Mouse (Mus musculus): Measurements from ENCODE around the gene Rabif.
A peak's percentile ranks its signal among the peaks of the same experiment; 100 is the strongest.
"Not testable (repeated sequence)": the region's sequence is repeated elsewhere in the genome, so short reads cannot be mapped to it uniquely, and the experiment has no call there.

Rabif gene

DNA sequence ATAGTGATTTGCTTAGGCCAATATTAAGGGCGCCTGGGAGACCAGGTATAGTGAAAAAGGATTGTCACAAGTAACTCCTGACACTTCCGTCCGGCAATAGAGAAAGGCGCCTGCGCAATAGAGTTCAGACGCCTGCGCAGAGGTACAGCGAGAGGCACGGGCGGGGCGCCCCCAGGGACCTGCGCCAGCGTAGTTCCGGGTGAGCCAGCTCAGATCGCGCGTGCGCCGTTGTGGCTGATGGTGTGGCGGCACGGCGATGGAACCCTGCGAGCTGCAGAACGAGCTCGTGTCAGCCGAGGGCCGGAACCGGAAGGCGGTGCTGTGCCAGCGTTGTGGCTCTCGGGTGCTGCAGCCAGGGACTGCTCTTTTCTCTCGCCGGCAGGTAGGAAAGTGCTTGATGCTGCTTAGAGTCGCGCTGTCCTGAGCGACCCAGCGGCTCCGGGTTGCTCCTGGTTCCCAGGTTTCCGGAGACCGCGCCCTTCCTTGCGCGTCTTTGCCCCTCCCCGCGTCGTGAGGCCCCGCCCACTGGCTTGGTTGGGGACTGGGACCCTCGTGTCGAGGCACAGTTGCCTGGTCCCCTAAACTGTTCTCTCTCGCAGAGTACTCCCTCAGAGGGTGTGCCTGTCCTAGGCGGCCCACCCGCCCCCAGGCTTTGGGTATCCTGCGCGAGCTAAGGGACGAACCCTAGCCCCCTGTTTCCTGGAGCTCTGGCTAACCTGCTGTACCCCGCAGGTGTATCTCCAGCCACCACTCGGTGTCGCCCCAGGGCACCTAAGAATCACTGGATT, at the start of gene Rabif:
Rabif (plus strand) TSS at position 221 of the 788 bp plus-strand sequence.
- DNase-seq (ENCODE audit: extremely low read depth, insufficient read length, low spot score): peak; percentile 99

DNA sequence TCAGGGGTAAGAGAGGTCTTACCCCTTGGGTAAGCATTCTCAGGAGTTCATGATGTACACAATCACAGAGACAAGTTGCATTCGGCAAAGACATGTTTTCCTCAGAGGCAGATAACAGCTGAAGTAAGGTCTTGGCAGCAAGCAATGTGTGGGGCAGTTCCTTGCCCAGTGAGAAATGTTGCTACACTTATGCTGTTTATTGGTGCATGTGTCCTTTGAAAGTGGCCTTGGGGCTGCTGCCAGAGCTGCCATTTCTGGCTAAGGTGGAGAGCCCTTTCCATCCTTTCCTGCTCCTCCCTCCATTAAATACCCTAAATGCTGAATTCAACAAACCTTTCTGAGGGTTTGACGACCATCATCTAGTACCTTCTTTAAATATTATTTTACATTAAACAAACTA, 49.0 kb upstream of the Rabif start:
- no peak for DNase-seq (ENCODE audit: extremely low read depth, insufficient read length, low spot score)

GRCm38 (mm10) chr1:134448537-134448936, 45.9 kb upstream of the Rabif start:
- DNase-seq (ENCODE audit: extremely low read depth, insufficient read length, low spot score): not testable (repeated sequence)

- no peak for DNase-seq (ENCODE audit: extremely low read depth, insufficient read length, low spot score)
Observed at GRCm38 (mm10) chr1:134450201-134450600, 44.2 kb upstream of the Rabif start.

- no peak for DNase-seq (ENCODE audit: extremely low read depth, insufficient read length, low spot score)
Observed at GRCm38 (mm10) chr1:134450986-134451385, 43.5 kb upstream of the Rabif start.

GRCm38 (mm10) chr1:134454904-134455824, 39.3 kb upstream of the Rabif start, which contains the start of gene Klhl12:
Klhl12 (plus strand) TSS chr1:134455531.
- DNase-seq (ENCODE audit: extremely low read depth, insufficient read length, low spot score): peak; percentile 97

DNA sequence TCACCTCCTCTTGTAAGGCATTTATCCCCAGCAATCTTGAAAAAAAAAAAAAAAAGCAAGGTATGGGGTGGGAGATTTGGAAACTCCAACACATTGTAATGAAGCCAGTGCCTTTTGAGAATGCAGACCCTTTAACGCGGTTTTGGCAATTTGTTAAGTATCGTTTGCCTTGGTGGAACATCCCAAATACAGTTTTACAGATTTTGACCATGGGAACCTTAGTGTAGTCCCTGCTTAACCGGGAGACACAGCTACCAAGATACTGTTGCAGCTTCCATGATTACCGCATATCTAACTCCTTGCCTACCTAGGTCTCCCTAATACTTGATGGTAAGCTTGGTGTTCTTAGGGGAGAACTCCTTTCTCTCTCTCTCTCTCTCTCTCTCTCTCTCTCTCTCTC, 38.4 kb upstream of the Rabif start:
- DNase-seq (ENCODE audit: extremely low read depth, insufficient read length, low spot score): no peak

- no peak for DNase-seq (ENCODE audit: extremely low read depth, insufficient read length, low spot score)
Observed at GRCm38 (mm10) chr1:134458139-134458727, 36.2 kb upstream of the Rabif start.

- no peak for DNase-seq (ENCODE audit: extremely low read depth, insufficient read length, low spot score)
Observed at GRCm38 (mm10) chr1:134460294-134461284, 33.9 kb upstream of the Rabif start.

GRCm38 (mm10) chr1:134484623-134485022, 9.8 kb upstream of the Rabif start:
- no peak for DNase-seq (ENCODE audit: extremely low read depth, insufficient read length, low spot score)

- no peak for DNase-seq (ENCODE audit: extremely low read depth, insufficient read length, low spot score)
Observed at GRCm38 (mm10) chr1:134490903-134491801, 3.3 kb upstream of the Rabif start.

GRCm38 (mm10) chr1:134492276-134492675, 2.2 kb upstream of the Rabif start:
- no peak for DNase-seq (ENCODE audit: extremely low read depth, insufficient read length, low spot score)

DNA sequence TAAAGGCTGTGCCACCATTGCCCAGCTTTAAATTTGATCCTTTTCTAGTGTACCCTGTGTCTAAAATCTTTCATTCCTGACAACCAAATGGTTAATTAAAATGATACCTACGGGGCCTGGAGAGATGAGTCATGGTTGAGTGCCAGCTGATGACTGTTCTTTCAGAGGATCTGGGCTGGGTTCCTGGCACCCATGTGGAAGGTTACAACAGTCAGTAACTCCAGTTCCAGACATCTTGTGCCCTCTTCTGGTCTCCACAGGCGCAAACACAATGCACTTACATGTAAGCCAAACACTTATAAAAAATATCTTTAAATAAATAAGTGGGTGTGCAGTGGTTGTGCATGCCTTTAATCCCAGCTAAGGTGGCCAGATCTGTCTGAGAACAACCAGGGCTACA, 952 bp upstream of the Rabif start:
- DNase-seq (ENCODE audit: extremely low read depth, insufficient read length, low spot score): peak; percentile 21

- DNase-seq (ENCODE audit: extremely low read depth, insufficient read length, low spot score): no peak
Observed at GRCm38 (mm10) chr1:134493956-134494355, 492 bp upstream of the Rabif start.

DNA sequence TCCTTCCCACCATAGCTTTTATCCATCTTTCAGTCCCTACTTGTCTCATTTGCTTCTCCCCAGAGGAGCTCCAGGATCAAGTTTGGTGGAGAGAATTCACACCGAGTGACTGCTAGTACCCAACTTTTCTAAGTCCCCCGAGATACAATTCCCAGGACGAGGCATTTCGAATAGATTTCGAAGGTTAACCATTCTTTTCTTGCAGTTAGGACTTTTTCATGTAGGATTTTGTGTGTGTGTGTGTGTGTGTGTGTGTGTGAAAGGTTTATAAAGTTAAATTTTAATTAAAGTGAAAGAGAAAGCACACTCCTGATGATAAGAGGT, 730 bp downstream of the Rabif start:
- no peak for DNase-seq (ENCODE audit: extremely low read depth, insufficient read length, low spot score)

DNA sequence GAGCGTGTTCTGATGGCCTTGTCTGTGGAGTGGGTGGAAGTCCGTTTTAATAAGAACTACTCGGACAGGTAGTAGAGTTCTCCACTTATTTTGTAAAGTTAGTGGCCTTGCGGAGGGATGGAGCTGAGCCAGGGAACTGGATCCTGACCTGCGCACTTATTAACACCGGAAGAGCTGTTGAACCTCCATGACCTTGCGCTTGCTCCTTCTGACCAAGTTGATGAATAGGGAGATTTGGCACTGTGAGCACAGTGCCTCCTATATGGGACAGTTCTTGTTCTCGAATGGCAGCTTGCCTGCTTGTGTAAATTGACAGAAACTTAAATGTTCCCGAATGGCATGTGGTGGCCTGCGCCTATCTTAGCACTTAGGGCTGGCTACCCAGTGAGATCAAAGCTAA, 1.5 kb downstream of the Rabif start:
- DNase-seq (ENCODE audit: extremely low read depth, insufficient read length, low spot score): no peak

DNA sequence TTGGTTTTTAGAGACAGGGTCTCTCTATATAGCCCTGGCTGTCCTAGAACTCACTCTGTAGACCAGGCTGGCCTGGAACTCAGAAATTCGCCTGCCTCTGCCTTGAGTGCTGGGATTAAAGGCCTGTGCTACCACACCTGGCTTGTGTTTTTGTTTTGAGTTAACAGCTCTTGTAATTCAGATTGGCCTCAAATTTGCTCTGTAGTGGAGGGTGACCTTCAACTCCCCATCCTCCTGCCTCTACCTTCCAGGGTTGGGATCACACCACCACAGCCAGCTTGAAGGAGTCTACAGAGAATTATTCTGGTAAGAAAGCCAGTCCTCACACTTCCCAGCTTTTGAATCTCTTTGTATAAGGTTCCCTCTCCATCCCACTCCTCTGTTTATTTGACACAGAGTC, 6.5 kb downstream of the Rabif start:
- DNase-seq (ENCODE audit: extremely low read depth, insufficient read length, low spot score): no peak

DNA sequence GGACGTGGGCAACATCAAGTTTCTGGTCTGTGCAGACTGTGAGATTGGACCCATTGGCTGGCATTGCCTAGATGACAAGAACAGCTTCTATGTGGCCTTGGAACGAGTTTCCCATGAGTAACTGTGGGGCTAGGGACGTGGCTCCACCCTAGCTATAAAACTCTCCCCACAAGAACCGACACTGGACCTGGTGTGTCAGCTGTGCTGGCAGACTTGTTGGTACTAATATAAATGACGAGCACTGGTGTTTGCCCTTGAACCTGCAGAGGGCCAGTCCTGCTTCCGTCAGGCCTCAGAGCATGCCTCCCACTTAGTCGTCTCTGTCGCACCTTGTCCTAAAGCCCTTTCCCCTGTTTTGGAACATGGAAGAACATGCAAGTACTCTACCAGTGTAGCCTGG, 11.8 kb downstream of the Rabif start:
- DNase-seq (ENCODE audit: extremely low read depth, insufficient read length, low spot score): no peak

DNA sequence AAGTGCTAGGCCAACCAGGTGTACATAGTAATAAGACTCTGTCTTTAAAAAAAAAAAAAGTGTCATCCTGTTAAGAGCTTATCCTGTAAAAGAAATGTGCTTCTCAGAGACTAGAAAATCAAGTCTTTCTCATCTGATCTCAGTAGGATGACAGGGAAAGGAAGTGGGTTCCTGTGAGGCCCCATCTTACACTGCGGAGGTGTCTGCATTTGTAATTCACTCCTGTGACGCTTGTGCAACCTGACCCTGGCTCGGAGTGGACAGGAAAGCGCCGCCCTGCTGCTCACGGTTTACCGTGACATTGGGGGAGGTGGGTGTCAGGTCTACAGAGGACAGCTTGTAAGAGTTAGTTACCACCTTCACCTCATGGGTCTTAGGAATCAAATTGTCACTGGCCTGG, 15.6 kb downstream of the Rabif start:
- DNase-seq (ENCODE audit: extremely low read depth, insufficient read length, low spot score): no peak
